24 mouse cellular contexts compared by ENCODE assay signal in the genomic region with DNA sequence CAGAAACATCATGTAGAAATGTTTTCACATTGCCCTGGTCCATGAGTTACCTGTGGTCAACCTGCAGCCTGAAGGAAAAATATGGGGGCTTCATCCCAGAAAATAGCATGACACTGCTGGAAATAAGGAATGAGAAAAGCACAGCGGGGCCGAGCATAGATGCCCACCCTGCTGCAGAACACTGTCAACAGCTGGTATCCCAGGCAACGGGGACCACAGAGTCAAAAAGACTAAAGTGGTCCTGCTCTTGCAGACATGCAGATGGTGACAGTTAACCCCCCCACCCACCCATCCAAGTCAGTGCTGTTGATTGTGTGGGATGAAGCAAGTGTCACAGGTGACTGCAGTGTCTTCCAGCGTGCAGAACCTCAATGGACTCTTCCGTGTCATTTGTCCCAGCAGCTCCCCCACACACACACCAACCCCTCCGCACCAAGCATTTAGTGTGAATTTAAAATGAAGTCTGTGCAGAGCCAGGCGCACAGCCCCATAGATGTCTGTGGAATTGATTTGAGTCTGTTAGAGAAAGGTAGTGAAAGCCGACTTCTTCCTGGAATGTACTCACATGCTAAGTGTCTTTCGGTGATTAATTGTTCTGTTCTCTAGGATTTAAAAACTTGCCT.
DNase-seq lines count a peak whose midpoint lies in the region; ATAC-seq lines count a peak whose summit lies in the region.
"Had no signal": no experiment of that assay in that cellular context is flagged by ENCODE, and none has a peak within 500 bp of the region (broad histone marks: within the 10 kb centered on the region; RNA-seq: fewer than 3 reads in every experiment).

No protein-coding gene starts in this region.

- H3K27ac ChIP-seq in midbrain, embryonic 14.5 days (replicated peaks; ENCODE audit: low read depth, low read length) = no peak overlapping the region
- H3K27ac ChIP-seq in midbrain, embryonic 11.5 days (ENCODE audit: low read depth, low read length) = no peak overlapping the region
- H3K27ac ChIP-seq in hindbrain, embryonic 16.5 days (ENCODE audit: low read depth, low read length) = no peak overlapping the region
- H3K27ac ChIP-seq: embryonic facial prominence, embryonic 15.5 days; heart, adult 2 months; limb, embryonic 10.5 days; liver, embryonic 15.5 days; neural tube, embryonic 13.5 days had no signal

- 0 out of 2 replicates have a peak, but pooled peaks have one; percentile 25 for ATAC-seq in frontal cortex, adult (ENCODE audit: low TSS enrichment)
- ATAC-seq in midbrain, embryonic 14.5 days (ENCODE audit: low FRiP score, low TSS enrichment) = no peak
- ATAC-seq in midbrain, embryonic 11.5 days (ENCODE audit: low FRiP score) = no peak
- peak; percentile 64; the same call in 1 of the 2 replicates for ATAC-seq in hindbrain, embryonic 16.5 days
- ATAC-seq: inflammation-experienced regulatory T-cells, adult 6 months; Patski had no signal

- H3K9me3 ChIP-seq in midbrain, embryonic 14.5 days (ENCODE audit: control insufficient read depth, low read length) = no peaks in the 10 kb centered on the region
- no peaks in the 10 kb centered on the region for H3K9me3 ChIP-seq in midbrain, embryonic 11.5 days (ENCODE audit: control insufficient read depth, low read length)
- H3K9me3 ChIP-seq in hindbrain, embryonic 16.5 days (ENCODE audit: control insufficient read depth, low read length) = no peaks in the 10 kb centered on the region
- H3K9me3 ChIP-seq: embryonic facial prominence, embryonic 15.5 days; G1E; limb, embryonic 10.5 days; liver, embryonic 15.5 days; neural tube, embryonic 13.5 days had no signal

- no peaks in the 10 kb centered on the region for H3K4me1 ChIP-seq in midbrain, embryonic 14.5 days (ENCODE audit: control insufficient read depth, insufficient read depth, low read length)
- H3K4me1 ChIP-seq in midbrain, embryonic 11.5 days (ENCODE audit: control insufficient read depth, insufficient read depth, low read length) = no peaks in the 10 kb centered on the region
- peaks cover 2% of the 10 kb centered on the region; the same call in 1 of the 2 replicates for H3K4me1 ChIP-seq in hindbrain, embryonic 16.5 days (ENCODE audit: control insufficient read depth, insufficient read depth, low read depth, low read length)
- H3K4me1 ChIP-seq: limb, embryonic 10.5 days; liver, embryonic 15.5 days had no signal

- 75% methylated on average over 9 of the region's 9 CpGs for WGBS in midbrain, embryonic 14.5 days
- 83% methylated on average over 9 of the region's 9 CpGs for WGBS in midbrain, embryonic 11.5 days
- 61% methylated on average over 9 of the region's 9 CpGs for whole genome bisulfite sequencing in hindbrain, embryonic 16.5 days

- no peak overlapping the region for H3K9ac ChIP-seq in midbrain, embryonic 14.5 days (replicated peaks; ENCODE audit: low read length)
- no peak overlapping the region for H3K9ac ChIP-seq in midbrain, embryonic 11.5 days (ENCODE audit: low read length)
- no peak overlapping the region for H3K9ac ChIP-seq in hindbrain, embryonic 16.5 days (ENCODE audit: low read depth, low read length)
- H3K9ac ChIP-seq: embryonic facial prominence, embryonic 15.5 days; liver, embryonic 15.5 days; neural tube, embryonic 13.5 days had no signal

- no peak for DNase-seq in frontal cortex, adult 2 months (ENCODE audit: extremely low spot score in 1 of 2, low spot score in 1 of 2)
- peak; percentile 5 for DNase-seq in midbrain, embryonic 14.5 days
- DNase-seq in midbrain, embryonic 11.5 days (ENCODE audit: low spot score, missing footprints) = no peak
- DNase-seq in kidney, postnatal 4 days = no peak
- DNase-seq in right cerebral cortex, postnatal 4 days = no peak
- DNase-seq: B cell, adult 2 months; cerebellum, adult 8-10 months; gastrocnemius, postnatal 25 days; heart, adult 2 months; kidney, adult 18-20 months; liver; lung, postnatal 4 days; thymus, adult 18-20 months; thymus, postnatal 36 days had no signal

- H3K4me3 ChIP-seq in midbrain, embryonic 14.5 days (replicated peaks; ENCODE audit: low read depth, low read length) = no peak overlapping the region
- H3K4me3 ChIP-seq in midbrain, embryonic 11.5 days (ENCODE audit: low read depth, low read length) = no peak overlapping the region
- no peak overlapping the region for H3K4me3 ChIP-seq in hindbrain, embryonic 16.5 days (ENCODE audit: low read length)
- H3K4me3 ChIP-seq: embryonic facial prominence, embryonic 15.5 days; heart, adult 2 months; limb, embryonic 10.5 days; liver, embryonic 15.5 days; neural tube, embryonic 13.5 days had no signal

- no peaks in the 10 kb centered on the region for H3K36me3 ChIP-seq in midbrain, embryonic 14.5 days (ENCODE audit: control insufficient read depth, insufficient read depth, low read length)
- no peaks in the 10 kb centered on the region for H3K36me3 ChIP-seq in midbrain, embryonic 11.5 days (ENCODE audit: control insufficient read depth, insufficient read depth, low read length)
- H3K36me3 ChIP-seq in hindbrain, embryonic 16.5 days (ENCODE audit: control insufficient read depth, insufficient read depth, low read length) = no peaks in the 10 kb centered on the region
- H3K36me3 ChIP-seq: embryonic facial prominence, embryonic 15.5 days; G1E; limb, embryonic 10.5 days; liver, embryonic 15.5 days; neural tube, embryonic 13.5 days had no signal

- no peak overlapping the region for H3K4me2 ChIP-seq in midbrain, embryonic 14.5 days (ENCODE audit: low read length)
- no peak overlapping the region for H3K4me2 ChIP-seq in midbrain, embryonic 11.5 days
- no peak overlapping the region for H3K4me2 ChIP-seq in hindbrain, embryonic 16.5 days (ENCODE audit: low read length)
- H3K4me2 ChIP-seq: embryonic facial prominence, embryonic 15.5 days; liver, embryonic 15.5 days; neural tube, embryonic 13.5 days had no signal

- no peaks in the 10 kb centered on the region for H3K27me3 ChIP-seq in midbrain, embryonic 14.5 days (ENCODE audit: control insufficient read depth, insufficient read depth, low read length)
- no peaks in the 10 kb centered on the region for H3K27me3 ChIP-seq in midbrain, embryonic 11.5 days (ENCODE audit: control insufficient read depth, insufficient read depth, low read length)
- H3K27me3 ChIP-seq in hindbrain, embryonic 16.5 days (replicated peaks; ENCODE audit: control insufficient read depth, insufficient read depth, low read length) = no peaks in the 10 kb centered on the region
- H3K27me3 ChIP-seq: CH12.LX; embryonic facial prominence, embryonic 15.5 days; liver, embryonic 15.5 days; neural tube, embryonic 13.5 days; Patski had no signal

Comparison
In these comparisons a context has a peak if more than half of its experiments do, and no peak if none do; other contexts are left out.
1. ATAC-seq: peak in frontal cortex, adult (single experiment) and hindbrain, embryonic 16.5 days (single experiment); none in midbrain, embryonic 14.5 days (single experiment) and midbrain, embryonic 11.5 days (single experiment).